Mouse (Mus musculus) erythroblast, embryonic 14.5 days (primary cell): Measurements from ENCODE around the gene Rd3l. TPM values are rescaled to one million over a fixed set of nuclear protein-coding genes. Genes with fewer than 3 reads are reported as not detected.
"Not testable (repeated sequence)": the region's sequence is repeated elsewhere in the genome, so short reads cannot be mapped to it uniquely, and the experiment has no call there.

ENCODE experiments used
- H3K27me3 ChIP-seq: 2 replicates; pipeline ENCODE4 v1.6.1; 2012; ENCODE audit warnings: inconsistent platforms; ENCODE audit not compliant: control insufficient read depth
- H3K36me3 ChIP-seq: 2 replicates; pipeline ENCODE4 v1.6.1; 2012; ENCODE audit warnings: mild to moderate bottlenecking, inconsistent platforms; ENCODE audit not compliant: control insufficient read depth
- H3K4me1 ChIP-seq: 2 replicates; pipeline ENCODE4 v1.6.1; 2012; ENCODE audit warnings: inconsistent platforms; ENCODE audit not compliant: control insufficient read depth
- H3K4me3 ChIP-seq: replicated peaks from 2 replicates; pipeline ENCODE3; 2012; ENCODE audit warnings: moderate library complexity, mild to moderate bottlenecking, inconsistent platforms
- H3K9me3 ChIP-seq: 2 replicates; pipeline ENCODE4 v1.6.1; 2012; ENCODE audit warnings: low read length, inconsistent platforms, mixed read lengths; ENCODE audit not compliant: control insufficient read depth
- GATA1 ChIP-seq: IDR thresholded peaks from 2 replicates; pipeline ENCODE4 v1.6.1; 2012; ENCODE audit warnings: low read length, inconsistent platforms, mixed read lengths
- TAL1 ChIP-seq: IDR thresholded peaks from 3 replicates; pipeline ENCODE4 v1.6.1; 2012; ENCODE audit warnings: low read length, inconsistent platforms, mixed read lengths
- polyA plus RNA-seq: library from polyadenylated mRNA; stranded (reverse); fragments of >175 nt; gene quantifications from 2 replicates; pipeline ENCODE4 v1.2.3, GENCODE M21; 2012

The Rd3l gene
- polyA plus RNA-seq, 1 experiment: not detected

DNA sequence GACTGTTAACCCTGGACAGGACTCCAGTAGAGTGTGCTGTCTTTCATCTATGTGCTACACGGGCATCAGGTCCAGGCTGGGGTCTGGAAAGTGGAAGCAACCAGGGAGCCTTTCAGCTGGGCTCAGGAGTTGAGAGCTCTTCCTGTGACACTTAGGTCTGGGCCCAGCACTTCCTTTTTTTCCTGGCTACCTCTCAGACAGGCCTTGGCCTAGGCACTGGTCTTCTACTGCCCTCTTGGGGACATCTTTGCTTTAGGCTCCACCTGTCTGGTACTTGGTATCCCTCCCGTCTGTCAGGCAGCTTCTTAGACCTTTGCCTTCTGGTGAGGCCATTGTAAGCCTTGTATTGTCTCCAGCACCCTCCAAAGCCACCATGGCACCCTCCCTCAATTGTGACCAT lies 34.4 kb downstream of the Rd3l start:
- Histone ChIP-seq H3K4me3 (no peak overlapping the region), H3K4me1 (peaks cover 44% of the 10 kb centered on the region), H3K36me3 (no peaks in the 10 kb centered on the region), H3K9me3 (no peaks in the 10 kb centered on the region), H3K27me3 (no peaks in the 10 kb centered on the region)
- TF ChIP-seq GATA1: no peak
- TF ChIP-seq TAL1: no peak

DNA sequence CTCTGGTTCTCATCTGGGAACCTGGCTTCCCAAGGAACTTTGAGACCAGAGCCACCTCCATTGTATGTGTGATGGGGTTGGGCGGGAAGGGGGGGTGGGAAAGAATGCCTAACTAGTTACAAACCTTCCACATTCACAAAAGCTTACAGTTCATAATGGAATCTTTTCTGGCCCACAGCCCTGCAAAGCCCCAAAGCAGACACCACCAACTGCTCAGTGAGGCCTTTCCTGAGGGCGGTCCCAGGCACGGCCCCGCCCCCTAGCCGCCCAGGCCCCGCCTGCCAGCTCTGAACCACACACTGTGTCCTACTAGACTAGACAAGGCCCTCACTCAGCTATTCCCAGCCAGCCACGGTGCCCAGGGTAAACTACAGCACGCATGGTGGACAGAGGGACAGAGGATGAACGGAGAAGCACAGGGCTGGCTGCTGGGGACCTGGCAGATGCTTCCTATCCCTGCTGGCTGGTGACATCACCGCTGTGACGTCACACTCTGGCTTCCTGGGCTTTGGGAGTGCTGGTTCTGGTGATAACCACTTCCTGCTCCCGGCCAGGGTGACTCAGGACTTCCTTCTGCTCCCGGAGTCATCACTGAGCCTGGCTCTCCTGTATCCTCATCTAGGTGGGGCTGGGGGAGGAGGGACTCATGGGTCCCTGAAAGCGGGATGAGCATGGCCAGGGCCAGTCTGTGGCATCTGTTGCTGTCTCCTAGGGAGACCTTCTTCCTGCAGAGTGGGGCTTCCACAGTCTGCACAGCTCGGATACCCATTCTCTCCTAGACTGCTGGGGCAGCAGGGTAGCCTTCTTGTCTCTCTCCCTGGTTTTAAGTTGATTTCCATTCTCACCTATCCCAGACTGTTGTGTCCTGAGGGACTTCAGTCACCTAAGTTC lies 35.1 kb downstream of the Rd3l start:
- H3K4me1 ChIP-seq: peaks cover 44% of the 10 kb centered on the region
- H3K4me3 ChIP-seq, H3K27me3 ChIP-seq, H3K9me3 ChIP-seq, H3K36me3 ChIP-seq: not testable (repeated sequence)

DNA sequence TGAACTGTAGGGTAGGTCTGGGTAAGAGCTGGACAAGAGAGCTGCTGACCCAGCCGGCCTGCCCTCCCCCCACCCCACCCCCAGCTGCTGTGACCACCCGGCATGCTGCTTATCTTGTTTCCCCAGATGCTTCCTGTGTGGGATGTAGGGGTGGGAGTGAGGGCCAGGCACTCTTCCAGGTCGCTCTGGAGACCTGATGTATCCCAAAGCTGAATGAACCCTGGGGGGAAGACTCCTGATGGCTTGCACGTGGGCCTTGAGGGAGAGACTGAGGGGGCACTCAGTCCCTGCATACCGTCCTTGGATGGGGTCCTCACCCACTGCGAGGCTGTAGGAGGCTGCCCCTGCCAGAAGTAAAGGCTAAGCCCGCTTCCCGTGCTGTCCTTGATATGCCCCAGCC lies 36.0 kb downstream of the Rd3l start:
- Histone ChIP-seq H3K9me3 (no peaks in the 10 kb centered on the region), H3K4me1 (peaks cover 44% of the 10 kb centered on the region), H3K4me3 (peak overlapping the region; percentile 27), H3K36me3 (no peaks in the 10 kb centered on the region), H3K27me3 (no peaks in the 10 kb centered on the region)
- no peak for TF ChIP-seq GATA1
- TF ChIP-seq TAL1: no peak

DNA sequence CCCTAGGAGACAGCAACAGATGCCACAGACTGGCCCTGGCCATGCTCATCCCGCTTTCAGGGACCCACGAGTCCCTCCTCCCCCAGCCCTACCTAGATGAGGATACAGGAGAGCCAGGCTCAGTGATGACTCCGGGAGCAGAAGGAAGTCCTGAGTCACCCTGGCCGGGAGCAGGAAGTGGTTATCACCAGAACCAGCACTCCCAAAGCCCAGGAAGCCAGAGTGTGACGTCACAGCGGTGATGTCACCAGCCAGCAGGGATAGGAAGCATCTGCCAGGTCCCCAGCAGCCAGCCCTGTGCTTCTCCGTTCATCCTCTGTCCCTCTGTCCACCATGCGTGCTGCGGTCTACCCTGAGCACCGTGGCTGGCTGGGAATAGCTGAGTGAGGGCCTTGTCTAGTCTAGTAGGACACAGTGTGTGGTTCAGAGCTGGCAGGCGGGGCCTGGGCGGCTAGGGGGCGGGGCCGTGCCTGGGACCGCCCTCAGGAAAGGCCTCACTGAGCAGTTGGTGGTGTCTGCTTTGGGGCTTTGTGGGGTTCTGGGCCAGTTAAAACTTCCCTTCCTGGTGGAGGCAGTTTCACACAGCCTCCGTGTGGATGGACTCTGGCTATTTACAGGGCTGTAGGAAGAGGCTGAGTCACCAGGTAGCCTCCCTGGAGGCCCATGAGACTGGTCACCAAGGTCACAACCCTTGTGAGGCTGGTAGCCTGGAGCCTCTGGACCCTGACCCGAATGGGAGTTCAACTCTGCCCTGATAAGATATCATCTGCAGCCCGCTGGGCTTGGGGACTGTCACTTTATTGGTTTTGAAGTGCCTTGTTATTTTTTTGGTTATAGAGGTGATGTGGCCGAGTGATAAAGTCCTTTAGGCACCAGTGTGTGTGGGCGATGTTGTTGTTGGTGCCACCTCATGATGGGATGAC lies 36.8 kb downstream of the Rd3l start:
- Histone ChIP-seq H3K4me3 (peak overlapping the region; percentile 62), H3K4me1 (peaks cover 44% of the 10 kb centered on the region)
- H3K9me3 ChIP-seq, H3K27me3 ChIP-seq, H3K36me3 ChIP-seq: not testable (repeated sequence)

DNA sequence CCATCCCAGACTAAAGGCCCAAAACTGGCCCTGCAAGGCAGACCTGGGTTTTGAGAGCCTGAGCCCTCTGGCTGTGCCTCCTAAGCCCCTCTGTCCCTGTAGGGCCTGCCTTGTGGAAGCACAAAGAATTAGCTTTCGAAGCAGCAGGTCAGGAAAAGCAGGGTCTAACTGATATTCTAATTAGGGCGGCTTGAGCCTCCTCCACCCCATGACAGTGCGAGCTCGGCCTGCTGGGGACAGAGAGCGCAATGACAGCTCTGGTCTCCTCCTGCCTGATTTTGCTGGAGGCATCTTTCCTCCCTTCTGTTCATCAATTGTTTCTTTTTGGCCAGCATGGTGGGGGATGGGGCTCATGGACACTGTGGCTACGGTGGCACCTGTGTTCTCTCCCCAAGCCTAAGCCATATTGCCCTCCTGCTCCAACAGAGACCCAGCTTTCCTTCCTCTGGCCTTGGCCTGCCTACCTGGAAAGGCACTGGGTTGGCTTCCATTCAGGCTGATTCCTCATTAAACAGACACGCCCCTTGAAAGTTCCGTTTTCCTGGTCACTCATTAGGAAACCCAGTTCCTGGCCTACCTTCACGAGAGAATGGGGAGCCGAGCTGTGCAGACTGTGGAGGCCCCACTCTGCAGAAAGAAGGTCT lies 37.6 kb downstream of the Rd3l start:
- Histone ChIP-seq H3K27me3 (no peaks in the 10 kb centered on the region), H3K4me3 (peak overlapping the region; percentile 62), H3K4me1 (peaks cover 51% of the 10 kb centered on the region), H3K9me3 (no peaks in the 10 kb centered on the region), H3K36me3 (no peaks in the 10 kb centered on the region)
- no peak for TF ChIP-seq TAL1
- no peak for TF ChIP-seq GATA1

DNA sequence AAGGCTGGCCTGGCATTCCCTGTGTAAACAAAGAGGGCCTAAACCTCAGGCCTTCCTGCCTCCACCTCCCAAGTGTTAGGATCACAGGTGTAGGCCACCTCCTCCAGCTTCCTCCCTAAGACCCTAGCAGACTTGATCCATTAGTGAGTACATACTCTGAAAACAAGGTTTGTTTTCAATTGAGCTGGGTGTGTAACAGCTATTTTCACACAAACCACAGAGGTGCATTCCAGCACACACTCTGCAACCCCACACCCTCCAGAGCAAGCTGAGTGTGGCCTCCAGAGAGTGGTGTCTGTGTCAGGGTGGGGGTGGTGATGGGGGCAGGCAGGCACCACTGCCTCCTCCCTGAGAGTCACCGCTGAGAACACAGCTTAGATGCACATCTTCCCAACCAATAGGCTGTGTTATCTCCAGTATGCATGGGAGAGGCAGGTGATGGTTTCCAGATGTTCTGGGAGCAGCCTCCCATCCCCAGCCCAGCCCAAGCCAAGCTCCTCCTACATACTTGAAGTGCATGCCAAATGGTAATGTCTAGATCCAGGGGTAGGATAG lies 42.4 kb downstream of the Rd3l start:
- H3K4me3 ChIP-seq: no peak overlapping the region
- H3K9me3 ChIP-seq: no peaks in the 10 kb centered on the region
- no peaks in the 10 kb centered on the region for H3K36me3 ChIP-seq
- TF ChIP-seq TAL1: no peak
- no peak for TF ChIP-seq GATA1
- peaks cover 27% of the 10 kb centered on the region for H3K4me1 ChIP-seq
- H3K27me3 ChIP-seq: no peaks in the 10 kb centered on the region

DNA sequence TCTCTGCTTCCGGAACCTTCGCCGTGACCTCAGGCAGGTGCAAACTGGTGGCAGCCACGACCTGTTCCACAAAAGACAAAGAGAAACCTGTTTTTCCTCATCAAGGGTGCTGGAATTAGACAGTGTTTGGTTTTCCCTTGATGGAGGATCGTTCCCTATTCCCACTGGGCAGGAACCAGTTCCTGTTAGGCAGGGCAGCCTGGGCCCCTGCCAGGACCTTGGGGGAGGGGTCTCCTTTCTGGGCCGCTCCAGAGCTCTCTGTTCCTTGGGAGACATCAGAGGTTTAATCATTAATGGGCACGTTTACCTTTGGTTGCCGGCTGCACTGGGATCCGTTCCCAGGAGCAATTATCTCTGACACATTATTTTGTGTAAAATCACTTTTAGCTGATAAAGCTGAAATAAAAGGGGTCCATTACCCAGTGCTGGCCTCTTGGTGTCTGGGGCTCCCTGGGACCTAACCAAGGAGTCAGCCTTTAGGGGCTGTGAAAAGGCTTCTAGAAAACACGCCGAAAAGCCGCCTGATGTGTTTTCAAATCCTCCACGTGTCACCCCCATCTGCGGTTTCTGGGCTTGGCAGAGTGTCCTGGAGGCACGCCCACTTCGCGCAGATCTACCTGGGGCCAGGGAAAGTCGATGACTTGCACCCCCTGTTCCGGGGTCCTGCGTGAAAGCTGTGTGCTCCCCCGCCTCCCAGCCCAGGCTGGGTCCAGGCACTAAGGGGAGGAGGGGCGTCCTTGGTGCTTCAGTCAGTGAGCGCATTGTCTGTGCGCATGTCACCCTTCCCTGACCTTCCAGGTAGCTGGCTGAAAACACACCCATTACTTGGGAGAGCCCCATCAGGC lies 44.2 kb downstream of the Rd3l start:
- H3K36me3 ChIP-seq: no peaks in the 10 kb centered on the region
- TF ChIP-seq TAL1 (no peak), GATA1 (no peak)
- H3K27me3 ChIP-seq: no peaks in the 10 kb centered on the region
- H3K9me3 ChIP-seq: no peaks in the 10 kb centered on the region
- H3K4me1 ChIP-seq: peaks cover 22% of the 10 kb centered on the region
- no peak overlapping the region for H3K4me3 ChIP-seq

DNA sequence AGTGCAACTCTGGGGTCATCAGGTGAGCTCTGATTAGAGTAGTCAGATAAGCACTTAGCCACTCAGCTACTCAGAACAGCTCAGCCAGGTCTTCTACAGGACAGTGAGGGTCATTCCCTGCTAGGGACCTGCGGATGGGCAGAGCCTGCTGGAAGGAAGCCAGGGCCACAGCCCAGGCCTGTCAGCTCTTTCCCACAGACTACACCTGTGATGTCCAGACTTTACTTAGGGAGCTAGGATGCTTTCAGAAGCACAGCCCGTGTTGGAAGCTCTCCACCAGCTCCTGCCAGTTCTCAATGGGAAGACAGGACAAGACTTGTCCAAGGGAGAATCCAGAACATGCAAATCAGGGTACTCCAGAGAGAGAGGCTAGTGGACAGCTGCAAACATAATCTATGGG lies 47.1 kb downstream of the Rd3l start:
- no peaks in the 10 kb centered on the region for H3K9me3 ChIP-seq
- no peak for TF ChIP-seq TAL1
- no peak for TF ChIP-seq GATA1
- no peaks in the 10 kb centered on the region for H3K36me3 ChIP-seq
- H3K4me3 ChIP-seq: no peak overlapping the region
- H3K4me1 ChIP-seq: peaks cover 18% of the 10 kb centered on the region
- H3K27me3 ChIP-seq: no peaks in the 10 kb centered on the region
